Mouse (Mus musculus): Measurements from ENCODE around the gene Egln1. TPM values are rescaled to one million over a fixed set of nuclear protein-coding genes. Genes with fewer than 3 reads are reported as not detected.

Gene Egln1
- polyA plus RNA-seq, 1 experiment = 20.1 TPM

GRCm38 (mm10) chr8:124892596-124892995 is 56.5 kb downstream of the Egln1 start:
- no peak overlapping the region for H3K4me3 ChIP-seq (ENCODE audit: low read depth, low read length)
- H3K36me3 ChIP-seq (ENCODE audit: control insufficient read depth, insufficient read depth, low read length) = peaks cover 34% of the 10 kb centered on the region
- no peaks in the 10 kb centered on the region for H3K27me3 ChIP-seq (ENCODE audit: control insufficient read depth, insufficient read depth, low read length)
- H3K4me1 ChIP-seq (ENCODE audit: control insufficient read depth, insufficient read depth, insufficient read length, low read length) = peaks cover 13% of the 10 kb centered on the region
- no peak for TF ChIP-seq POLR2A (IDR thresholded peaks at IDR 0.05; ENCODE audit: low read depth, low read length)
- no peak for TF ChIP-seq CTCF (IDR thresholded peaks at IDR 0.05; ENCODE audit: extremely low read depth, insufficient read length, insufficient replicate concordance, low read depth, low read length)
- H3K27ac ChIP-seq (ENCODE audit: insufficient read depth, low read depth, low read length) = no peak overlapping the region
- 50% methylated on average over 3 of the region's 3 CpGs for WGBS

GRCm38 (mm10) chr8:124888385-124888784 is 60.7 kb downstream of the Egln1 start:
- Histone ChIP-seq H3K27me3 (ENCODE audit: control insufficient read depth, insufficient read depth, low read length) (no peaks in the 10 kb centered on the region), H3K4me3 (ENCODE audit: low read depth, low read length) (no peak overlapping the region), H3K4me1 (ENCODE audit: control insufficient read depth, insufficient read depth, insufficient read length, low read length) (no peaks in the 10 kb centered on the region), H3K27ac (ENCODE audit: insufficient read depth, low read depth, low read length) (no peak overlapping the region), H3K36me3 (ENCODE audit: control insufficient read depth, insufficient read depth, low read length) (peaks cover 55% of the 10 kb centered on the region)
- TF ChIP-seq POLR2A (IDR thresholded peaks at IDR 0.05; ENCODE audit: low read depth, low read length) = no peak
- TF ChIP-seq CTCF (IDR thresholded peaks at IDR 0.05; ENCODE audit: extremely low read depth, insufficient read length, insufficient replicate concordance, low read depth, low read length) = no peak
- 98% methylated on average over 5 of the region's 5 CpGs for WGBS

GRCm38 (mm10) chr8:124878946-124879526 is 70.1 kb downstream of the Egln1 start:
- WGBS = 68% methylated on average over 10 of the region's 10 CpGs

GRCm38 (mm10) chr8:124878141-124878540 is 71.0 kb downstream of the Egln1 start:
- Histone ChIP-seq H3K4me3 (ENCODE audit: low read depth, low read length) (no peak overlapping the region), H3K4me1 (ENCODE audit: control insufficient read depth, insufficient read depth, insufficient read length, low read length) (no peaks in the 10 kb centered on the region), H3K36me3 (ENCODE audit: control insufficient read depth, insufficient read depth, low read length) (peaks cover 70% of the 10 kb centered on the region), H3K27ac (ENCODE audit: insufficient read depth, low read depth, low read length) (no peak overlapping the region), H3K27me3 (ENCODE audit: control insufficient read depth, insufficient read depth, low read length) (no peaks in the 10 kb centered on the region)
- TF ChIP-seq CTCF (IDR thresholded peaks at IDR 0.05; ENCODE audit: extremely low read depth, insufficient read length, insufficient replicate concordance, low read depth, low read length) = no peak
- no peak for TF ChIP-seq POLR2A (IDR thresholded peaks at IDR 0.05; ENCODE audit: low read depth, low read length)
- WGBS = 80% methylated on average over 5 of the region's 5 CpGs

More at GRCm38 (mm10) chr8:124878946-124879526, 70.1 kb downstream of the Egln1 start:
- Histone ChIP-seq H3K27me3 (ENCODE audit: control insufficient read depth, insufficient read depth, low read length) (no peaks in the 10 kb centered on the region), H3K27ac (ENCODE audit: insufficient read depth, low read depth, low read length) (no peak overlapping the region), H3K4me3 (ENCODE audit: low read depth, low read length) (no peak overlapping the region), H3K4me1 (ENCODE audit: control insufficient read depth, insufficient read depth, insufficient read length, low read length) (no peaks in the 10 kb centered on the region), H3K36me3 (ENCODE audit: control insufficient read depth, insufficient read depth, low read length) (peaks cover 71% of the 10 kb centered on the region)
- no peak for TF ChIP-seq CTCF (IDR thresholded peaks at IDR 0.05; ENCODE audit: extremely low read depth, insufficient read length, insufficient replicate concordance, low read depth, low read length)
- TF ChIP-seq POLR2A (IDR thresholded peaks at IDR 0.05; ENCODE audit: low read depth, low read length) = no peak

DNA sequence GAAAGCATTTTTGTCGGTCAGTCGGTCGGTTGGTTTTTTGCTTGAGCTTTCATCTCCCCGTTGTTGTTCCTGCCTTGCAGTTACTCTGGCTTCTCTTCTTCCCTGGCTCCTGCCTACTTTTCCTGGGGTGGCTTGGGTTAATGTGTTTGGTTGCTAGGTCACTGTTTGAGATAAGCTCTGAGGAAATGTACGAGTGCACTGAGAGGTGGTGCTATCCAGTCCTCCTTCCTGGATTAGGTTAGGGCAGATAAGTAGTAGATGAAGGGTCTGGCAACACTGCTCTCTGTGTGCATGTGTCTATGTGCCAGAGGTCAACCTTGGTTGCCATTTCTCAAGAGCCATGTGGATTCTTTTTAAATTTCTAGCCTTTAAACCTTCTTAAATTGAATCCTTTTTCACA is 76.4 kb downstream of the Egln1 start:
- no peak overlapping the region for H3K4me3 ChIP-seq (ENCODE audit: low read depth, low read length)
- H3K36me3 ChIP-seq (ENCODE audit: control insufficient read depth, insufficient read depth, low read length) = peaks cover 43% of the 10 kb centered on the region
- no peak for TF ChIP-seq CTCF (IDR thresholded peaks at IDR 0.05; ENCODE audit: extremely low read depth, insufficient read length, insufficient replicate concordance, low read depth, low read length)
- no peak for TF ChIP-seq POLR2A (IDR thresholded peaks at IDR 0.05; ENCODE audit: low read depth, low read length)
- no peak overlapping the region for H3K27ac ChIP-seq (ENCODE audit: insufficient read depth, low read depth, low read length)
- no peaks in the 10 kb centered on the region for H3K27me3 ChIP-seq (ENCODE audit: control insufficient read depth, insufficient read depth, low read length)
- H3K4me1 ChIP-seq (ENCODE audit: control insufficient read depth, insufficient read depth, insufficient read length, low read length) = no peaks in the 10 kb centered on the region
- 55% methylated on average over 5 of the region's 5 CpGs for WGBS

GRCm38 (mm10) chr8:124872081-124872480 is 77.0 kb downstream of the Egln1 start:
- 94% methylated on average over 7 of the region's 7 CpGs for WGBS
- Histone ChIP-seq H3K27me3 (ENCODE audit: control insufficient read depth, insufficient read depth, low read length) (no peaks in the 10 kb centered on the region), H3K4me1 (ENCODE audit: control insufficient read depth, insufficient read depth, insufficient read length, low read length) (no peaks in the 10 kb centered on the region), H3K4me3 (ENCODE audit: low read depth, low read length) (no peak overlapping the region), H3K27ac (ENCODE audit: insufficient read depth, low read depth, low read length) (no peak overlapping the region), H3K36me3 (ENCODE audit: control insufficient read depth, insufficient read depth, low read length) (peaks cover 38% of the 10 kb centered on the region)
- TF ChIP-seq POLR2A (IDR thresholded peaks at IDR 0.05; ENCODE audit: low read depth, low read length) = no peak
- TF ChIP-seq CTCF (IDR thresholded peaks at IDR 0.05; ENCODE audit: extremely low read depth, insufficient read length, insufficient replicate concordance, low read depth, low read length) = no peak

GRCm38 (mm10) chr8:124871474-124871873 is 77.7 kb downstream of the Egln1 start:
- WGBS = 82% methylated on average over 7 of the region's 7 CpGs
- Histone ChIP-seq H3K27me3 (ENCODE audit: control insufficient read depth, insufficient read depth, low read length) (no peaks in the 10 kb centered on the region), H3K36me3 (ENCODE audit: control insufficient read depth, insufficient read depth, low read length) (peaks cover 32% of the 10 kb centered on the region), H3K27ac (ENCODE audit: insufficient read depth, low read depth, low read length) (no peak overlapping the region), H3K4me3 (ENCODE audit: low read depth, low read length) (no peak overlapping the region), H3K4me1 (ENCODE audit: control insufficient read depth, insufficient read depth, insufficient read length, low read length) (no peaks in the 10 kb centered on the region)
- TF ChIP-seq CTCF (IDR thresholded peaks at IDR 0.05; ENCODE audit: extremely low read depth, insufficient read length, insufficient replicate concordance, low read depth, low read length) (no peak), POLR2A (IDR thresholded peaks at IDR 0.05; ENCODE audit: low read depth, low read length) (no peak)
